16 mouse cellular contexts compared by ENCODE assay signal in genomic region chr15:64590092-64590881, GRCm38 (mm10).
A peak's percentile ranks its signal among the peaks of the same experiment; 100 is the strongest.
DNase-seq lines count a peak whose midpoint lies in the region; ATAC-seq lines count a peak whose summit lies in the region.
"Had no signal": no experiment of that assay in that cellular context is flagged by ENCODE, and none has a peak within 500 bp of the region (broad histone marks: within the 10 kb centered on the region; RNA-seq: fewer than 3 reads in every experiment).

No protein-coding gene starts in this region.

- WGBS in forebrain, embryonic 12.5 days = 63% methylated on average over 1 of the region's 1 CpGs
- WGBS in midbrain, embryonic 13.5 days = 55% methylated on average over 1 of the region's 1 CpGs

- 0 out of 2 replicates have a peak, but pooled peaks cover 12% of the 10 kb centered on the region for H3K4me1 ChIP-seq in forebrain, embryonic 12.5 days
- H3K4me1 ChIP-seq in midbrain, embryonic 13.5 days (replicated peaks) = no peaks in the 10 kb centered on the region; the same call in 1 of the 2 replicates
- H3K4me1 ChIP-seq: intestine, embryonic 15.5 days; limb, embryonic 12.5 days had no signal

- no peaks in the 10 kb centered on the region for H3K9me3 ChIP-seq in forebrain, embryonic 12.5 days
- no peaks in the 10 kb centered on the region for H3K9me3 ChIP-seq in midbrain, embryonic 13.5 days
- H3K9me3 ChIP-seq: intestine, embryonic 15.5 days; limb, embryonic 12.5 days had no signal

- peak overlapping the region; percentile 15; the same call in 1 of the 2 replicates for H3K27ac ChIP-seq in forebrain, embryonic 12.5 days
- H3K27ac ChIP-seq in midbrain, embryonic 13.5 days = peak overlapping the region; percentile 37; the same call in 1 of the 2 replicates
- H3K27ac ChIP-seq: intestine, embryonic 15.5 days; limb, embryonic 12.5 days had no signal

- DNase-seq in layer of hippocampus, adult 18-20 months (ENCODE audit: low spot score in 2 of 2) = peak; percentile 17 to 46
- DNase-seq in layer of hippocampus, postnatal 25 days (ENCODE audit: extremely low spot score in 1 of 2, low spot score in 1 of 2) = no peak
- DNase-seq in Muller cell, postnatal 12 days (ENCODE audit: inconsistent ontology term) = peak; percentile 81
- DNase-seq in adrenal gland, postnatal 25 days = no peak
- DNase-seq: cerebellum, adult 9-11 months; kidney, postnatal 14 days; liver, postnatal 0 days; right cerebral cortex, postnatal 4 days; thymus, postnatal 36 days had no signal

- H3K27me3 ChIP-seq in forebrain, embryonic 12.5 days = no peaks in the 10 kb centered on the region
- no peaks in the 10 kb centered on the region for H3K27me3 ChIP-seq in midbrain, embryonic 13.5 days
- H3K27me3 ChIP-seq: CH12.LX; intestine, embryonic 15.5 days; limb, embryonic 12.5 days had no signal

- peak; percentile 36; the same call in 1 of the 2 replicates for ATAC-seq in forebrain, embryonic 12.5 days (ENCODE audit: low FRiP score)
- ATAC-seq in midbrain, embryonic 13.5 days = 0 out of 2 replicates have a peak, but pooled peaks have one; percentile 60
- no peak for ATAC-seq in megakaryocyte, adult 5-6 weeks (ENCODE audit: poor library complexity, severe bottlenecking)
- ATAC-seq: activated CD4-positive, CD25-positive, alpha-beta regulatory T cell, adult 4 months; intestine, embryonic 15.5 days; liver, postnatal 0 days had no signal

- H3K36me3 ChIP-seq in forebrain, embryonic 12.5 days (replicated peaks) = no peaks in the 10 kb centered on the region
- no peaks in the 10 kb centered on the region for H3K36me3 ChIP-seq in midbrain, embryonic 13.5 days
- H3K36me3 ChIP-seq: intestine, embryonic 15.5 days; limb, embryonic 12.5 days had no signal

- H3K4me2 ChIP-seq in forebrain, embryonic 12.5 days = no peak overlapping the region
- H3K4me2 ChIP-seq in midbrain, embryonic 13.5 days (replicated peaks) = no peak overlapping the region
- H3K4me2 ChIP-seq: intestine, embryonic 15.5 days; limb, embryonic 12.5 days had no signal

- no peak overlapping the region for H3K9ac ChIP-seq in forebrain, embryonic 12.5 days
- H3K9ac ChIP-seq in midbrain, embryonic 13.5 days (replicated peaks) = no peak overlapping the region
- H3K9ac ChIP-seq: intestine, embryonic 15.5 days; limb, embryonic 12.5 days; liver, postnatal 0 days had no signal

- H3K4me3 ChIP-seq in forebrain, embryonic 12.5 days (replicated peaks) = no peak overlapping the region
- H3K4me3 ChIP-seq in midbrain, embryonic 13.5 days (replicated peaks) = no peak overlapping the region
- H3K4me3 ChIP-seq: intestine, embryonic 15.5 days; limb, embryonic 12.5 days had no signal

Comparison
In these comparisons a context has a peak if more than half of its experiments do, and no peak if none do; other contexts are left out.
1. DNase-seq: peak in layer of hippocampus, adult 18-20 months (2 of 2) and Muller cell, postnatal 12 days (single experiment); none in layer of hippocampus, postnatal 25 days (0 of 2) and adrenal gland, postnatal 25 days (single experiment).